Mouse (Mus musculus): ENCODE measurements at regions not wholly inside any gene's neighbourhood (a gene's known extent, or its start where the extent isn't known, plus 50 kb on each side); places are given as distances from the start of the nearest gene placed in this dataset.

GRCm38 (mm10) chr16:90635216-90635615 is 92.0 kb downstream of the Mis18a start:
- TF ChIP-seq POLR2A (IDR thresholded peaks at IDR 0.05; ENCODE audit: control insufficient read depth, low read depth, low read length) (no peak), CTCF (IDR thresholded peaks at IDR 0.05; ENCODE audit: control insufficient read depth, insufficient read depth, insufficient replicate concordance, low read depth, low read length) (no peak)
